Mouse (Mus musculus) embryonic fibroblast, embryonic 13.5 days (primary cell): ENCODE measurements around the gene Smok2a.
"Not testable (repeated sequence)": the region's sequence is repeated elsewhere in the genome, so short reads cannot be mapped to it uniquely, and the experiment has no call there.

Experiments used
- CTCF ChIP-seq: IDR thresholded peaks from 2 replicates; pipeline ENCODE4 v1.5.1; 2011; ENCODE audit warnings: mild to moderate bottlenecking, control low read depth, low read length, moderate library complexity, borderline replicate concordance; ENCODE audit not compliant: insufficient read depth
- POLR2A ChIP-seq: IDR thresholded peaks from 2 replicates; pipeline ENCODE4 v1.6.1; 2011; ENCODE audit warnings: low read depth, mild to moderate bottlenecking, control low read depth, low read length, moderate library complexity

DNA sequence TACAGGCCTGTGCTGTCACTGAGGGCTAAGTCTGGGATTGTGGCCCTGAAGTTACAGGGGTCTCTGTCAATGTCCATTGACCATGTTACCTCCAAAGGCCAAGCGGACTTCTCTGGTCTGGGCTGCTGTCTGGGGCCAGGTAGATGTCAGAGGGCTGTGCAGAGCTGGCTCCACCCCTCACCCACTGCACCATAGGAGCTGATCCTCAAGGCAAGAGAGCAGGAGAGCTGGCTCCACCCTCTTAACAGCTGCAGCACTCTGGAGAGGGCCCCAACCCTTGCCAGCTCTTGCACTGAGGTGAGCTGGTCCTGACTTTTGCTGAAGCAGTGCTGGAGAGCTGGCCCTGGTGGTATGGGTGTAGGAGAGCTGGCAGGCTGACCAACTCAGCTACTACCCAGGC, 43.2 kb upstream of the Smok2a start:
- not testable (repeated sequence) for TF ChIP-seq CTCF, POLR2A
